Comparison of ENCODE assay signal across 8 mouse cellular contexts in genomic region chr12:80168736-80169135, GRCm38 (mm10). TPM values are rescaled to one million over a fixed set of nuclear protein-coding genes. Genes with fewer than 3 reads are reported as not detected.
DNase-seq lines count a peak whose midpoint lies in the region; ATAC-seq lines count a peak whose summit lies in the region.

No protein-coding gene starts in this region.

- 62% methylated on average over 12 of the region's 12 CpGs for WGBS in hindbrain, embryonic 10.5 days
- WGBS in midbrain, embryonic 12.5 days: 63% methylated on average over 12 of the region's 12 CpGs

- H3K36me3 ChIP-seq in hindbrain, embryonic 10.5 days: peaks cover 60% of the 10 kb centered on the region
- peaks cover 36% of the 10 kb centered on the region for H3K36me3 ChIP-seq in midbrain, embryonic 12.5 days

- H3K9ac ChIP-seq in midbrain, embryonic 12.5 days (replicated peaks): no peak overlapping the region

- DNase-seq in kidney, adult 18-20 months: peak; percentile 5
- DNase-seq in kidney, adult 9 months: no peak
- DNase-seq in R1 (ENCODE audit: low read depth, low spot score): peak; percentile 59
- no peak for DNase-seq in hindbrain, embryonic 10.5 days (ENCODE audit: low spot score)
- no peak for DNase-seq in natural killer cell, adult 2 months (ENCODE audit: low spot score in 2 of 2)
- DNase-seq in right cerebral cortex, postnatal 10 days (ENCODE audit: low spot score in 2 of 2): no peak

- no peaks in the 10 kb centered on the region for H3K27me3 ChIP-seq in hindbrain, embryonic 10.5 days (ENCODE audit: insufficient read depth, poor library complexity, severe bottlenecking)
- no peaks in the 10 kb centered on the region for H3K27me3 ChIP-seq in midbrain, embryonic 12.5 days

- H3K4me2 ChIP-seq in midbrain, embryonic 12.5 days (replicated peaks): peak overlapping the region; percentile 42

- ATAC-seq in midbrain, embryonic 12.5 days (ENCODE audit: low FRiP score, low read depth): peak; percentile 38; the same call in 1 of the 2 replicates
- no peak for ATAC-seq in inflammation-experienced regulatory T-cells, adult 6 months

- peak overlapping the region; percentile 68 for H3K4me3 ChIP-seq in hindbrain, embryonic 10.5 days
- H3K4me3 ChIP-seq in midbrain, embryonic 12.5 days: peak overlapping the region; percentile 67

- H3K9me3 ChIP-seq in hindbrain, embryonic 10.5 days: no peaks in the 10 kb centered on the region
- H3K9me3 ChIP-seq in midbrain, embryonic 12.5 days: no peaks in the 10 kb centered on the region

- H3K4me1 ChIP-seq in hindbrain, embryonic 10.5 days (replicated peaks): peaks cover 4% of the 10 kb centered on the region
- 0 out of 2 replicates have a peak, but pooled peaks cover 5% of the 10 kb centered on the region for H3K4me1 ChIP-seq in midbrain, embryonic 12.5 days

- H3K27ac ChIP-seq in hindbrain, embryonic 10.5 days: peak overlapping the region; percentile 93
- no peak overlapping the region for H3K27ac ChIP-seq in midbrain, embryonic 12.5 days (replicated peaks)

RNA-seq across cellular contexts. Expression of gene Zfp36l1, which starts 55.9 kb away (rescaled TPM):
- polyA plus RNA-seq in hindbrain, embryonic 10.5 days (2016; fragmentation: Nextera tagmentation; extraction: Ambion mirVana): 106 and 117 TPM in 2 replicates
- 91.2 and 98.0 TPM in 2 replicates for polyA plus RNA-seq in midbrain, embryonic 12.5 days (2016; fragmentation: Nextera tagmentation; extraction: Ambion mirVana)
- polyA plus RNA-seq in inflammation-experienced regulatory T-cells, adult 6 months (2017; shearing (Covaris generic)): 100 to 1,000 TPM; 109 to 177 (median 123) TPM

Comparison
In these comparisons a context has a peak if more than half of its experiments do, and no peak if none do; other contexts are left out.
1. DNase-seq: peak in kidney, adult 18-20 months (single experiment) and R1 (single experiment); none in kidney, adult 9 months (single experiment), hindbrain, embryonic 10.5 days (single experiment), natural killer cell, adult 2 months (0 of 2) and right cerebral cortex, postnatal 10 days (0 of 2).